Mouse (Mus musculus) neural tube, embryonic 11.5 days (tissue): ENCODE data around the gene Hps6. TPM values are rescaled to one million over a fixed set of nuclear protein-coding genes. Genes with fewer than 3 reads are reported as not detected.

Experiments
- ATAC-seq: fragments of 200-750 bp; cut with Nextera tagmentation; 2 replicates; pipeline ENCODE4 v1.8.0; 2017; ENCODE audit warnings: moderate number of reproducible peaks, mild to moderate bottlenecking, moderate TSS enrichment, moderate library complexity; ENCODE audit not compliant: insufficient read depth, low FRiP score, low TSS enrichment
- DNase-seq: peaks from one replicate; pipeline ENCODE4 v3.0.0-alpha.2; 2015; ENCODE audit warnings: low spot score
- H3K27ac ChIP-seq: fragments of 300-500 bp; sonication (generic); 2 replicates; pipeline ENCODE4 v1.5.1; 2014; ENCODE audit warnings: low read depth, mild to moderate bottlenecking, low read length
- H3K27me3 ChIP-seq: fragments of 300-500 bp; sonication (generic); 2 replicates; pipeline ENCODE4 v1.6.1; 2014; ENCODE audit warnings: mild to moderate bottlenecking, low read length, mixed read lengths; ENCODE audit not compliant: control insufficient read depth, insufficient read depth
- H3K36me3 ChIP-seq: fragments of 300-500 bp; sonication (generic); 2 replicates; pipeline ENCODE4 v1.6.1; 2014; ENCODE audit warnings: mild to moderate bottlenecking, low read length, moderate library complexity, mixed read lengths; ENCODE audit not compliant: control insufficient read depth, insufficient read depth
- H3K4me1 ChIP-seq: fragments of 300-500 bp; sonication (generic); 2 replicates; pipeline ENCODE4 v1.6.1; 2014; ENCODE audit warnings: low read length, mixed read lengths; ENCODE audit not compliant: control insufficient read depth, insufficient read depth
- H3K4me2 ChIP-seq: fragments of 300-500 bp; sonication (generic); 2 replicates; pipeline ENCODE4 v1.6.1; 2014; ENCODE audit warnings: low read depth, mild to moderate bottlenecking, moderate library complexity
- H3K4me3 ChIP-seq: fragments of 300-500 bp; sonication (generic); 2 replicates; pipeline ENCODE4 v1.5.1; 2014; ENCODE audit warnings: low read depth, low read length
- H3K9ac ChIP-seq: fragments of 300-500 bp; sonication (generic); 2 replicates; pipeline ENCODE4 v1.6.1; 2014; ENCODE audit warnings: mild to moderate bottlenecking, low read length
- H3K9me3 ChIP-seq: fragments of 300-500 bp; sonication (generic); 2 replicates; pipeline ENCODE4 v1.6.1; 2016; ENCODE audit warnings: low read length; ENCODE audit not compliant: control insufficient read depth
- WGBS: fragments of 180-500 bp; shearing (Covaris S2); extraction: QIAGEN DNeasy Blood & Tissue Kit; methylation state at CpG from one replicate; pipeline ENCODE4 v1.1.7; 2014; 5-methylcytosine and 5-hydroxymethylcytosine counted together
- polyA plus RNA-seq: library from polyadenylated mRNA; unstranded; fragments of >200 nt; fragmentation: Nextera tagmentation; extraction: Ambion mirVana; gene quantifications from 2 replicates; pipeline ENCODE4 v1.2.1, GENCODE M21; 2014

Gene Hps6
- polyA plus RNA-seq, 1 experiment from 2014 or later: 2.6 TPM

DNA sequence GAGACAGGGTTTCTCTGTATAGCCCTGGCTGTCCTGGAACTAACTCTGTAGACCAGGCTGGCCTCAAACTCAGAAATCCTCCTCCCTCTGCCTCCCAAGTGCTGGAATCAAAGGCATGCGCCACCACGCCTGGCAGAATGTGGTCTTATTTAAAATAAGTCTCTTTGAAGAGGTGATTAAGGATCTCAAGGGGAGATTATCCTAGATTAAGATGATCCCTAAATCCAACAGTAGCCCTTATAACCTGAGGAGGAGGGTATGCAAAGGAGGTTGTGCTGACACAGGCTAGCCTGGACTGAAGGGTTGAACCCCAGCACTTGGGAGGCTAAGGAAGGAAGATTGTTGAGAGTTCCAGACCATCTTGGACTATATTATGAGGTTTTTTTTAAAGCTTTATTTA lies 12.7 kb downstream of the Hps6 start:
- DNase-seq: no peak
- no peaks in the 10 kb centered on the region for H3K27me3 ChIP-seq
- no peaks in the 10 kb centered on the region for H3K4me1 ChIP-seq
- no peak for ATAC-seq
- no peak overlapping the region for H3K4me3 ChIP-seq
- no peak overlapping the region for H3K9ac ChIP-seq
- WGBS: 76% methylated on average over 2 of the region's 2 CpGs
- H3K9me3 ChIP-seq: no peaks in the 10 kb centered on the region
- H3K36me3 ChIP-seq: no peaks in the 10 kb centered on the region
- H3K27ac ChIP-seq: no peak overlapping the region
- no peak overlapping the region for H3K4me2 ChIP-seq

GRCm38 (mm10) chr19:46024959-46025358 lies 21.7 kb downstream of the Hps6 start:
- Histone ChIP-seq H3K36me3 (no peaks in the 10 kb centered on the region), H3K4me2 (no peak overlapping the region), H3K4me3 (no peak overlapping the region), H3K27me3 (no peaks in the 10 kb centered on the region), H3K4me1 (no peaks in the 10 kb centered on the region; the same call in 1 of the 2 replicates), H3K27ac (no peak overlapping the region), H3K9ac (no peak overlapping the region), H3K9me3 (no peaks in the 10 kb centered on the region)
- 81% methylated on average over 6 of the region's 6 CpGs for WGBS
- no peak for DNase-seq
- ATAC-seq: no peak

DNA sequence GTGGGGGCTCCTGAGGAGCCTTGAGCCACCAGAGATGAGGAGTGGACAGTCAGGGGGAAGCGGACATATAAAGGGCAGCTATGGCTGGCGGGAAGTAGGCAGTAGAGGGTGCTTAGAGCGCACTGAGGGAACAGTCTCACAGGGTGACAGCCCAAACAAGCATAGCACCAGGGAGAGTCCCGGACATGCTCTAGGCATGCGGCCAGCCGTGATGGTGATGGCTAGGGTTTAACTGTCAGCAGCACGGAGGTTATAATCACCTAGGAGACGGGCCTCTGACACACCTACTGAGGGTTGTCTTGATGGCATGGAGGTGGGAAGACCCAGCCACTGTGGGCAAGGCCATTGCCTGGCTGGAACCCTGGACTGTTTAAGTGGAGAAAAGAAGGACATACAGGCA lies 23.3 kb downstream of the Hps6 start:
- DNase-seq (no peak), ATAC-seq (no peak)
- H3K9ac ChIP-seq: no peak overlapping the region
- no peaks in the 10 kb centered on the region for H3K9me3 ChIP-seq
- no peak overlapping the region for H3K4me2 ChIP-seq
- H3K27ac ChIP-seq: no peak overlapping the region
- 68% methylated on average over 8 of the region's 8 CpGs for WGBS
- H3K4me1 ChIP-seq: no peaks in the 10 kb centered on the region; the same call in 1 of the 2 replicates
- no peak overlapping the region for H3K4me3 ChIP-seq
- H3K27me3 ChIP-seq: no peaks in the 10 kb centered on the region
- H3K36me3 ChIP-seq: peaks cover 7% of the 10 kb centered on the region; the same call in 1 of the 2 replicates

DNA sequence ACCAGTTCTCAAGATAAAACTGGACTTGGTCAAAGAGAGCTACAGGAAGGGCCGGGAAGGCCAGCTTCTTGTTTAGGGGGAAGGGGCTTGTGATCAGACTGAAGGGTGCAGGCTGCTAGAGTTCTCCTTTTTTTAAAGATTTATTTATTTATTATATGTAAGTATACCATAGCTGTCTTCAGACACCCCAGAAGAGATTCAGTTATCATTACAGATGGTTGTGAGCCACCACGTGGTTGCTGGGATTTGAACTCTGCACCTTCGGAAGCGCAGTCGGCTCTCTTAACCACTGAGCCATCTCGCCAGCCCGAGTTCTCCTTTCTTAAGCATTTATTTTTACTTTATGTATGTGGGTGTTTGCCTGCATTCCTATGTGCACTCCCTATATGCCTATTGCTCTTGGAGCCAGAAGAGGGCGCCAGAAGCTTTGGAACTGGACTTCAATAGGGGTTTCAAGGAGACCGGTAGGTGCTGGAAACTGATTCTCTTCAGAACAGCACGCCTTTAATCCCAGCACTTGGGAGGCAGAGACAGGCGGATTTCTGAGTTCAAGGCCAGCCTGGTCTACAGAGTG lies 25.5 kb downstream of the Hps6 start:
- Histone ChIP-seq H3K4me3 (no peak overlapping the region), H3K36me3 (peaks cover 21% of the 10 kb centered on the region), H3K27ac (no peak overlapping the region), H3K4me2 (no peak overlapping the region), H3K27me3 (no peaks in the 10 kb centered on the region), H3K9ac (no peak overlapping the region), H3K4me1 (no peaks in the 10 kb centered on the region; the same call in 1 of the 2 replicates), H3K9me3 (no peaks in the 10 kb centered on the region)
- DNase-seq: no peak
- no peak for ATAC-seq
- WGBS: 73% methylated on average over 11 of the region's 11 CpGs

DNA sequence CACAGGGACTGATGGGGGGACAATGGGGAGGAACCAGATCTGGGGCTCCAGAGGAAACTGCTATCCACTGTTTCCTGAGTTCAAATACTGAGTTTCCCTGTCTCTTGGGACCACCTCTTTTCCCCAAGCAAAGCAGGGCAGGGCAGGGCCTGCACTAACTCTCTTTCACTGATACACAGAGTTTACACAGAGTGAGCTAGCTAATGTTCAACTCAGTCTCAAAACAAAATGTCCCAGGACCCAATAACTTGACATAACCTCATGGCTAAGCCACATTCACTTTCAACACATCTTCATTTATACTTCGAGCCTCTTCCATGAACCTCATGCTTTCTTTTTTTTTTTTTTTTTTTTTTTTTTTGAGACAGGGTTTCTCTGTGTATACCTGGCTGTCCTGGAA lies 26.3 kb downstream of the Hps6 start:
- no peak for ATAC-seq
- Histone ChIP-seq H3K4me1 (no peaks in the 10 kb centered on the region; the same call in 1 of the 2 replicates), H3K4me2 (no peak overlapping the region), H3K36me3 (peaks cover 29% of the 10 kb centered on the region), H3K27me3 (no peaks in the 10 kb centered on the region), H3K4me3 (no peak overlapping the region), H3K9me3 (no peaks in the 10 kb centered on the region), H3K27ac (no peak overlapping the region), H3K9ac (no peak overlapping the region)
- WGBS: 96% methylated on average over 1 of the region's 1 CpGs
- DNase-seq: no peak

GRCm38 (mm10) chr19:46030196-46030983 lies 27.1 kb downstream of the Hps6 start:
- 93% methylated on average over 10 of the region's 10 CpGs for WGBS
- Histone ChIP-seq H3K36me3 (peaks cover 36% of the 10 kb centered on the region), H3K27ac (no peak overlapping the region), H3K9me3 (no peaks in the 10 kb centered on the region), H3K9ac (no peak overlapping the region), H3K4me3 (no peak overlapping the region), H3K27me3 (no peaks in the 10 kb centered on the region), H3K4me1 (no peaks in the 10 kb centered on the region; the same call in 1 of the 2 replicates), H3K4me2 (no peak overlapping the region)
- DNase-seq: no peak
- no peak for ATAC-seq

GRCm38 (mm10) chr19:46031689-46032432 lies 28.6 kb downstream of the Hps6 start:
- H3K9me3 ChIP-seq: no peaks in the 10 kb centered on the region
- no peak overlapping the region for H3K9ac ChIP-seq
- no peak overlapping the region for H3K4me2 ChIP-seq
- peaks cover 43% of the 10 kb centered on the region for H3K36me3 ChIP-seq
- H3K4me1 ChIP-seq: peaks cover 4% of the 10 kb centered on the region
- H3K27me3 ChIP-seq: no peaks in the 10 kb centered on the region
- ATAC-seq (no peak), DNase-seq (no peak)
- no peak overlapping the region for H3K27ac ChIP-seq
- no peak overlapping the region for H3K4me3 ChIP-seq
- WGBS: 83% methylated on average over 9 of the region's 9 CpGs

- Histone ChIP-seq H3K27ac (no peak overlapping the region), H3K36me3 (peaks cover 43% of the 10 kb centered on the region), H3K4me3 (no peak overlapping the region), H3K4me2 (no peak overlapping the region), H3K4me1 (peaks cover 15% of the 10 kb centered on the region), H3K9me3 (no peaks in the 10 kb centered on the region), H3K9ac (no peak overlapping the region), H3K27me3 (no peaks in the 10 kb centered on the region)
- WGBS: 85% methylated on average over 24 of the region's 26 CpGs
- DNase-seq (no peak), ATAC-seq (no peak)
Measured at GRCm38 (mm10) chr19:46032731-46033510, 29.6 kb downstream of the Hps6 start.
